Mouse (Mus musculus) limb, embryonic 11.5 days (tissue): Measurements from ENCODE around the gene Olfr211. TPM values are rescaled to one million over a fixed set of nuclear protein-coding genes. Genes with fewer than 3 reads are reported as not detected.
"Not testable (repeated sequence)": the region's sequence is repeated elsewhere in the genome, so short reads cannot be mapped to it uniquely, and the experiment has no call there.

Experiments
- ATAC-seq: fragments of 200-750 bp; cut with Nextera tagmentation; 2 replicates; pipeline ENCODE4 v1.8.0; 2017; ENCODE audit warnings: low read depth; ENCODE audit not compliant: insufficient number of reproducible peaks, low FRiP score, low TSS enrichment
- DNase-seq: peaks from one replicate; pipeline ENCODE4 v3.0.0-alpha.2; 2015; ENCODE audit warnings: low spot score
- H3K27ac ChIP-seq: fragments of 300-500 bp; sonication (generic); replicated peaks from 2 replicates; pipeline ENCODE4 v1.5.1; 2014; ENCODE audit warnings: low read depth, mild to moderate bottlenecking, low read length
- H3K27me3 ChIP-seq: fragments of 300-500 bp; sonication (generic); 2 replicates; pipeline ENCODE4 v1.6.1; 2014; ENCODE audit warnings: mild to moderate bottlenecking, low read length, mixed read lengths; ENCODE audit not compliant: control insufficient read depth, insufficient read depth
- H3K36me3 ChIP-seq: fragments of 300-500 bp; sonication (generic); 2 replicates; pipeline ENCODE4 v1.6.1; 2014; ENCODE audit warnings: mild to moderate bottlenecking, low read length, moderate library complexity, mixed read lengths; ENCODE audit not compliant: control insufficient read depth, insufficient read depth
- H3K4me1 ChIP-seq: fragments of 300-500 bp; sonication (generic); 2 replicates; pipeline ENCODE4 v1.6.1; 2014; ENCODE audit warnings: low read length, mixed read lengths; ENCODE audit not compliant: control insufficient read depth, insufficient read depth
- H3K4me2 ChIP-seq: fragments of 300-500 bp; sonication (generic); 2 replicates; pipeline ENCODE4 v1.6.1; 2014; ENCODE audit warnings: low read depth, mild to moderate bottlenecking, moderate library complexity; ENCODE audit not compliant: severe bottlenecking
- H3K4me3 ChIP-seq: fragments of 300-500 bp; sonication (generic); 2 replicates; pipeline ENCODE4 v1.5.1; 2014; ENCODE audit warnings: low read depth, low read length
- H3K9ac ChIP-seq: fragments of 300-500 bp; sonication (generic); 2 replicates; pipeline ENCODE4 v1.6.1; 2014; ENCODE audit warnings: mild to moderate bottlenecking, low read length
- H3K9me3 ChIP-seq: fragments of 300-500 bp; sonication (generic); 2 replicates; pipeline ENCODE4 v1.6.1; 2016; ENCODE audit warnings: low read length; ENCODE audit not compliant: control insufficient read depth
- WGBS: fragments of 180-500 bp; shearing (Covaris S2); extraction: QIAGEN DNeasy Blood & Tissue Kit; methylation state at CpG from one replicate; pipeline ENCODE4 v1.1.7; 2014; 5-methylcytosine and 5-hydroxymethylcytosine counted together
- polyA plus RNA-seq: library from polyadenylated mRNA; unstranded; fragments of >200 nt; fragmentation: Nextera tagmentation; extraction: Ambion mirVana; gene quantifications from 2 replicates; pipeline ENCODE4 v1.2.1, GENCODE M21; 2014

The Olfr211 gene
- polyA plus RNA-seq, 1 experiment from 2014 or later = not detected

- 0 out of 2 replicates have a peak, but pooled peaks have one; percentile 54 for ATAC-seq
- no peak within 1 kb of the TSS for H3K27ac ChIP-seq
- H3K9ac ChIP-seq = no peak within 1 kb of the TSS; the same call in 1 of the 2 replicates
- 4% methylated on average over 43 of the region's 43 CpGs for WGBS
- no peaks in the 10 kb centered on the region; the same call in 1 of the 2 replicates for H3K4me1 ChIP-seq
- peak within 1 kb of the TSS; percentile 64 for H3K4me2 ChIP-seq
- no peaks in the 10 kb centered on the region for H3K36me3 ChIP-seq
- peak within 1 kb of the TSS; percentile 22 for H3K4me3 ChIP-seq
- H3K9me3 ChIP-seq = no peaks in the 10 kb centered on the region
- peaks cover 21% of the 10 kb centered on the region; the same call in 1 of the 2 replicates for H3K27me3 ChIP-seq
- peak; percentile 42 for DNase-seq
These were observed 28.2 kb upstream of the Olfr211 start, which contains the start of gene Alox5 for GRCm38 (mm10) chr6:116460544-116461283. TSS of gene Alox5 (minus strand) at chr6:116461178.

GRCm38 (mm10) chr6:116468081-116468480, 20.8 kb upstream of the Olfr211 start:
- Histone ChIP-seq H3K4me2 (no peak overlapping the region), H3K4me1 (no peaks in the 10 kb centered on the region), H3K9me3 (no peaks in the 10 kb centered on the region), H3K27me3 (no peaks in the 10 kb centered on the region), H3K27ac (no peak overlapping the region), H3K36me3 (no peaks in the 10 kb centered on the region), H3K9ac (no peak overlapping the region), H3K4me3 (no peak overlapping the region)
- no peak for DNase-seq
- WGBS = 32% methylated on average over 3 of the region's 3 CpGs
- no peak for ATAC-seq

GRCm38 (mm10) chr6:116485081-116485480, 3.8 kb upstream of the Olfr211 start:
- Histone ChIP-seq H3K4me2 (no peak overlapping the region), H3K36me3 (no peaks in the 10 kb centered on the region), H3K27me3 (no peaks in the 10 kb centered on the region), H3K9ac (no peak overlapping the region), H3K4me1 (no peaks in the 10 kb centered on the region), H3K9me3 (no peaks in the 10 kb centered on the region), H3K27ac (no peak overlapping the region), H3K4me3 (no peak overlapping the region)
- ATAC-seq = no peak
- 55% methylated on average over 1 of the region's 1 CpGs for WGBS
- no peak for DNase-seq

GRCm38 (mm10) chr6:116486833-116487232, 2.1 kb upstream of the Olfr211 start:
- WGBS = 81% methylated on average over 1 of the region's 1 CpGs
- H3K4me3 ChIP-seq = no peak overlapping the region
- DNase-seq (no peak), ATAC-seq (no peak)
- H3K9me3 ChIP-seq = no peaks in the 10 kb centered on the region
- no peak overlapping the region for H3K27ac ChIP-seq
- no peak overlapping the region for H3K4me2 ChIP-seq
- no peaks in the 10 kb centered on the region for H3K27me3 ChIP-seq
- no peaks in the 10 kb centered on the region for H3K4me1 ChIP-seq
- H3K36me3 ChIP-seq = no peaks in the 10 kb centered on the region
- no peak overlapping the region for H3K9ac ChIP-seq

GRCm38 (mm10) chr6:116493742-116494141, 4.9 kb downstream of the Olfr211 start:
- H3K36me3 ChIP-seq = no peaks in the 10 kb centered on the region
- no peak for ATAC-seq
- WGBS = 88% methylated on average over 5 of the region's 5 CpGs
- no peaks in the 10 kb centered on the region for H3K4me1 ChIP-seq
- no peaks in the 10 kb centered on the region for H3K9me3 ChIP-seq
- no peak overlapping the region for H3K9ac ChIP-seq
- H3K27ac ChIP-seq = no peak overlapping the region
- no peak for DNase-seq
- H3K4me3 ChIP-seq = no peak overlapping the region
- H3K27me3 ChIP-seq = no peaks in the 10 kb centered on the region
- H3K4me2 ChIP-seq = no peak overlapping the region

GRCm38 (mm10) chr6:116495960-116496359, 7.1 kb downstream of the Olfr211 start:
- no peak overlapping the region for H3K4me2 ChIP-seq
- 80% methylated on average over 1 of the region's 1 CpGs for WGBS
- H3K36me3 ChIP-seq = no peaks in the 10 kb centered on the region
- DNase-seq = no peak
- ATAC-seq = no peak
- H3K4me3 ChIP-seq = no peak overlapping the region
- H3K4me1 ChIP-seq = no peaks in the 10 kb centered on the region
- no peaks in the 10 kb centered on the region for H3K27me3 ChIP-seq
- no peaks in the 10 kb centered on the region for H3K9me3 ChIP-seq
- H3K27ac ChIP-seq = no peak overlapping the region
- no peak overlapping the region for H3K9ac ChIP-seq

- ATAC-seq, H3K36me3 ChIP-seq, DNase-seq, H3K9ac ChIP-seq, H3K4me1 ChIP-seq, H3K27ac ChIP-seq, H3K9me3 ChIP-seq, H3K27me3 ChIP-seq, H3K4me3 ChIP-seq, H3K4me2 ChIP-seq: not testable (repeated sequence)
- 89% methylated on average over 19 of the region's 20 CpGs for WGBS
These were observed 17.6 kb downstream of the Olfr211 start, which contains the start of gene Olfr212 for GRCm38 (mm10) chr6:116506302-116507003. TSS of gene Olfr212 (plus strand) at chr6:116506516.

GRCm38 (mm10) chr6:116514832-116515231, 25.9 kb downstream of the Olfr211 start:
- ATAC-seq (no peak), DNase-seq (no peak)
- Histone ChIP-seq H3K27me3 (no peaks in the 10 kb centered on the region), H3K9me3 (no peaks in the 10 kb centered on the region), H3K4me2 (no peak overlapping the region), H3K4me3 (no peak overlapping the region), H3K4me1 (no peaks in the 10 kb centered on the region), H3K27ac (no peak overlapping the region), H3K9ac (no peak overlapping the region), H3K36me3 (no peaks in the 10 kb centered on the region)
